Mouse (Mus musculus) testis, postnatal 10 days (tissue): ENCODE data around the gene S100a5.

ENCODE experiments used
- DNase-seq: peaks from one replicate; pipeline ENCODE4 v3.0.0; 2021; ENCODE audit warnings: low spot score

S100a5 gene

GRCm38 (mm10) chr3:90600458-90601195 lies 7.7 kb upstream of the S100a5 start:
- no peak for DNase-seq

GRCm38 (mm10) chr3:90601486-90602110 lies 6.7 kb upstream of the S100a5 start, which contains the start of gene Gm42674:
TSS of gene Gm42674 (plus strand) at chr3:90601904.
- no peak for DNase-seq

- DNase-seq = no peak
These were observed 4.7 kb upstream of the S100a5 start, which contains the start of gene S100a4 for GRCm38 (mm10) chr3:90603623-90604022. TSS of gene S100a4 (plus strand) at chr3:90603771.

- peak; percentile 82 for DNase-seq
These were observed 3.9 kb upstream of the S100a5 start for GRCm38 (mm10) chr3:90604416-90604815.

- no peak for DNase-seq
These were observed 3.3 kb upstream of the S100a5 start for GRCm38 (mm10) chr3:90605049-90605448.

GRCm38 (mm10) chr3:90605736-90606135 lies 2.6 kb upstream of the S100a5 start:
- no peak for DNase-seq

GRCm38 (mm10) chr3:90606185-90606584 lies 2.1 kb upstream of the S100a5 start:
- DNase-seq = no peak

GRCm38 (mm10) chr3:90607361-90607760 lies 962 bp upstream of the S100a5 start:
- DNase-seq = no peak

- DNase-seq = no peak
These were observed 779 bp downstream of the S100a5 start for GRCm38 (mm10) chr3:90609102-90609501.

- no peak for DNase-seq
These were observed 3.2 kb downstream of the S100a5 start for GRCm38 (mm10) chr3:90611494-90611893.

GRCm38 (mm10) chr3:90612061-90612460 lies 3.7 kb downstream of the S100a5 start:
- no peak for DNase-seq

GRCm38 (mm10) chr3:90612728-90613291 lies 4.5 kb downstream of the S100a5 start, which contains the start of gene S100a6:
TSS of gene S100a6 (plus strand) at chr3:90612882.
- DNase-seq = peak; percentile 75

- no peak for DNase-seq
These were observed 5.3 kb downstream of the S100a5 start for GRCm38 (mm10) chr3:90613461-90614147.

GRCm38 (mm10) chr3:90614148-90614530 lies 5.8 kb downstream of the S100a5 start:
- no peak for DNase-seq

- DNase-seq = no peak
These were observed 6.4 kb downstream of the S100a5 start for GRCm38 (mm10) chr3:90614611-90615251.

- peak; percentile 76 for DNase-seq
These were observed 7.1 kb downstream of the S100a5 start for GRCm38 (mm10) chr3:90615415-90615814.

- no peak for DNase-seq
These were observed 7.6 kb downstream of the S100a5 start for GRCm38 (mm10) chr3:90615911-90616310.

GRCm38 (mm10) chr3:90617586-90617985 lies 9.3 kb downstream of the S100a5 start:
- no peak for DNase-seq

GRCm38 (mm10) chr3:90621552-90621951 lies 13.2 kb downstream of the S100a5 start:
- no peak for DNase-seq

- DNase-seq = peak; percentile 87
These were observed 15.2 kb downstream of the S100a5 start for GRCm38 (mm10) chr3:90623435-90624071.

- DNase-seq = no peak
These were observed 17.2 kb downstream of the S100a5 start for GRCm38 (mm10) chr3:90625496-90625895.
